Mouse (Mus musculus) kidney, adult 8-10 months (tissue): ENCODE data around the gene Fkbp9.

Source experiments
- DNase-seq, 2 experiments: peaks; one replicate each; pipeline ENCODE4 v3.0.0; 2022

The Fkbp9 gene

DNA sequence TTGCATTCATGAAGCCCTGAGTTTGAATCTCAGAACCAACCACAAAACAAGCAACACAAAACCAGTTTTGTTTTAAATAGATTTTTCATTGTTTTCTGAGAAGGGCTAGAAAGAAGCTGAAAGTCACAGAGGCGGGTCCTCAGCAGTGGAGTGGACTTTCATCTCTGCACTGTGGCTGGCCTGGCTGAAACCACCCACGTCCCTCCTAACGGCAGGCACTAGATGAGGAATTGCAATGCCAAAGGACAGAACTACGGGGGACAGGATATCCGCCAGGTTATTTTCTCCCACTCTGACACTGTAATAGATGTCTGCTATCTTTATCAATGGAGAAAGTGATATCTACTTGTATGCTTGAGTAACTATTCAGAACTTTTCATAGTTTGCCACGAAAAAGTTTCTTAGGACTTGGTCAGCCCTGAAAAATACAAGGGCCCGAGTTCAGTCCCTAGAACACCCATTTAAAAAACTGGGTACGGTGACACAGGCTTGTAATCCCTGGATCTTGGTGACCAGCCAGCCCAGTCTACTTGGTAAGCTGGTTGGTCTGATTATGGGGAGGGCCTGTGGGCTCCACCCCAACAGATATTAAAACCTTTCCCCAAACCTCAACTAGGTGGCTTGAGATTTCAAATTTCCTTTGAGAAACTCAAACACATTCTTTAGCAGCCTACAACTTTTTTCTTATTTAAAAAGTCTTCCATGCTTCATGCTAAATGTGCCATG, 74.4 kb downstream of the Fkbp9 start:
- peak; percentile 61 to 66 for DNase-seq

GRCm38 (mm10) chr6:56907973-56908372, 76.1 kb downstream of the Fkbp9 start:
- no peak for DNase-seq

DNA sequence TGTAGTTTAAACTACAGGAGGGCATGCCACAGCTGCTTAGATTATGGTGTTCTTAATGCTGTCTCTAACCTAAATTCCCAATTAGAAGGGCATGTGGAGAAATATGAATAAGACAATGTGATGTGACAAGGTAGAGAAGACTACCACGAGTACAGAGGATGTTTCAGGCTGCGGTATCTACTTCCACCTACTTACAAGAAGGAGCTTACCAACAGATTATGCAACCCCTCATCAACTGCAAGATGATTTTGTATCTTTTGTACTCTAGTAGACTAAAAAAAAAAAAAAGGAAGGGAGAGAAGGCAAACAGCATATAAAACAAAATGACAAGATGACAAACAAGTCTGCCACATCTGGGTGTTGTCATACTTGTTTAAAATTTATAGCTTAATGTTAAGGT, 76.5 kb downstream of the Fkbp9 start:
- DNase-seq: no peak

DNA sequence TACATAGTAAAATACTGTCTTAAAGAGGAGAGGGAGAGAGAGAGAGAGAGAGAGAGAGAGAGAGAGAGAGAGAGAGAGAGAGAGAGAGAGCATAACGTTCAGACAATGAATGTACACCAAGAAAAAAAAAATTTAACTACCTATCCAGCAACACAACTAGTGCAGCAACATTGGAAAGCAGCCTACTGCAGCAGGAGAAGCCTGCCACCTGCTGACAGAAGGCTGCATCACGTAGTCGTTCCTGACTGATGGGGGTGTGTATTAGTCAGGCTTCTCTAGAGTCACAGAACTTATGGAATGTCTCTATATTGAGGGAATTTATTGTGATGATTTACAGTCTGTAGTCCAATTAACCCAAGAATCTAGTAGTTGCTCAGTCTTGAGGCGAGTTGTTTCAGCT, 77.1 kb downstream of the Fkbp9 start:
- DNase-seq: peak in 1 of 2 experiments; percentile 79

- DNase-seq: no peak
These were observed 79.1 kb downstream of the Fkbp9 start for GRCm38 (mm10) chr6:56910910-56911309.

GRCm38 (mm10) chr6:56913092-56913858, 81.4 kb downstream of the Fkbp9 start:
- no peak for DNase-seq

- DNase-seq: no peak
These were observed 84.4 kb downstream of the Fkbp9 start for GRCm38 (mm10) chr6:56916279-56916678.

GRCm38 (mm10) chr6:56917578-56918368, 85.9 kb downstream of the Fkbp9 start:
- DNase-seq: no peak

DNA sequence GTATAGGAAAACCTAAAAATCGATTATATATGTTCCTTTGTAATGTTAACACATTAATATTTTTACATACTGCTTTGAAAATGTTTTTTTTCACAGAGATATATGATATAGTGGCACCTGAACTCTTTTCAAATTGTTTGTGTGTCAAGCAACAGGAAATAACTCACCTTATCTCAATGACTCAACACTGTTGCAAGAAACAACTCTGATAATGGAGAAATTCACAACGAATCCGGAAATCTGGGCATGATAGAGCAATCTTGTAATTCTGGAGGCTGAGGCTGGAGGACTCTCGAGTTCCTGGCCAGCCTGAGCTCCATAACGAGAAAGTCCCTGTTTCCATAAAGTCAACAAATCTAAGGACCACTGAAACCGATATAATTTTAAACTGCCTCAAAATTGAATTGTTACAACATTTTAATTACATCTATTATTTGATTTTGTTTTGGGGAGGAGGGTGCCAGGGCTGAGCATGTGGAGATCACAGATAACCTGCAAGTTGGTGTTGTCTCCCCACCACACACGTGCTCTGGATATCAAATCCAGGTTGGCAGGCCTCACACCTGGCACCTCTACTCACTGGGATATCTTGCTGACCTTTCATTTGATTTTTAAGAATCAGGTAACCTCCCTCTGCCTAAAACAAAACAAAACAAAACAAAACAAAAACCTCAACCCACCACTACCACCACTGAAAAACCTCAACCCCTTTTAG, 87.6 kb downstream of the Fkbp9 start:
- no peak for DNase-seq

DNA sequence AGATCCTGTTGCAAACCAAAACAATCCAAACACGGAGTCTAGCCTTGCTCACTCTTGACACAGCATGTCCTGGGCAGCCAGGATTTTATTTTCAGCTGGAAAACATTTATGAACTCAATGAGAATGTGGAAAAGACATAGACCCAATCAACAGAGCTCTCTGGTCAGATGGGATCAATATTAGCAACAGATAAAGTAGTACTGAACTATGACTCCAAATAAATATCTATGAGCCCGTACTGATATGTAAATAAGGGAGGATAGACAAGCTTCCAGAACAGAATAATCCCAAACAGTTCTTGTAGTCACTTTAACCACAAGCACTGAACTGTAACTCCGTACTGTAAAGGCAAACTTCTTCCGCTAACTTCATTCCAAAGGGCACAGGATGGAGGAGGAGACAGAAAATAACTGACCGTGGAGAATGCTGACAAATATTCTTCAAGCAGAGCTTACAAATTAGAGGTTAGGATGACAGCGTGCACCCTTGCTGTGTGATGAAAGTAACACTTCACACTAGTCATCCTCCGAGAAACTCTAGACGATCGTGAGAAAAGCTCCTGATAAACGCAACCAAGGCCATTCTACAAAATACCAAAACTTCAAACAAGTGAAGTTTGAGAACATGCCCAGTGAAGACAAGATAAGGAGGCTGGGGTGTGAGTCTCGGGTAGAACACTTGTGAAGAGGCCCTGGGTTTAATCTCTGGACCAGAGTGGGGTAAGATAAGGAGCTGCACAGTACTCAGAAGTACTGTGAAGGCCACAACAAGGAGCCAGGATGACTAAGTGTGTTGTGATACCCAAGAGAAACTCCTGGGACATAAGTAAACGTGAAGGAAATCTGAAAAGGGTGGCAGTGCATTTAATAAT, 88.6 kb downstream of the Fkbp9 start:
- peak; percentile 73 to 84 for DNase-seq

- DNase-seq: no peak
These were observed 91.5 kb downstream of the Fkbp9 start for GRCm38 (mm10) chr6:56923331-56923725.

- peak; percentile 93 to 95 for DNase-seq
These were observed 92.2 kb downstream of the Fkbp9 start, which contains the start of the genes Nt5c3 and Vmn1r4 for GRCm38 (mm10) chr6:56923726-56924707. Gene Nt5c3, minus strand, starts transcription at chr6:56923932. Gene Vmn1r4, plus strand, starts transcription at chr6:56924015.
